Mouse (Mus musculus) left cerebral cortex, postnatal 36 days (tissue): ENCODE measurements at regions not wholly inside any gene's neighbourhood (a gene's known extent, or its start where the extent isn't known, plus 50 kb on each side); places are given as distances from the start of the nearest gene placed in this dataset.
A peak's percentile ranks its signal among the peaks of the same experiment; 100 is the strongest.

Experiments used
- DNase-seq, 2 experiments: peaks; one replicate each; pipeline ENCODE4 v3.0.0; 2021 to 2022; ENCODE audit warnings: low spot score in 2 of 2, mixed read lengths in 1 of 2
- intact Hi-C: fragments of 180-260 bp; cut with DNase I; formaldehyde crosslinking; loops from one replicate; pipeline ENCODE4 v1.15.1; 2025

- intact Hi-C loops = no loop called here
- DNase-seq = no peak
Measured at GRCm38 (mm10) chr13:47391023-47391422, 268.6 kb downstream of the Rnf144b start.

- intact Hi-C loops = no loop called here
- no peak for DNase-seq
Measured at GRCm38 (mm10) chr13:47397726-47398350, 275.4 kb downstream of the Rnf144b start.

- intact Hi-C loops = no loop called here
- no peak for DNase-seq
Measured at GRCm38 (mm10) chr13:47398976-47399375, 276.5 kb downstream of the Rnf144b start.

GRCm38 (mm10) chr13:47413261-47413660 is 290.8 kb downstream of the Rnf144b start:
- intact Hi-C loops = no loop called here
- DNase-seq = peak; percentile 17 to 25

GRCm38 (mm10) chr13:47413940-47414339 is 291.5 kb downstream of the Rnf144b start:
- intact Hi-C loops = no loop called here

GRCm38 (mm10) chr13:47429856-47430365 is 307.5 kb downstream of the Rnf144b start:
- intact Hi-C loops = no loop called here
- DNase-seq = no peak

More at GRCm38 (mm10) chr13:47413940-47414339, 291.5 kb downstream of the Rnf144b start:
- peak; percentile 12 to 19 for DNase-seq

- DNase-seq = no peak
- intact Hi-C loops = no loop called here
Measured at GRCm38 (mm10) chr13:47430409-47430808, 308.0 kb downstream of the Rnf144b start.

GRCm38 (mm10) chr13:47435631-47436030 is 313.2 kb downstream of the Rnf144b start:
- intact Hi-C loops = no loop called here
- no peak for DNase-seq

GRCm38 (mm10) chr13:47444876-47445275 is 322.4 kb downstream of the Rnf144b start:
- intact Hi-C loops = no loop called here
- DNase-seq = no peak

- intact Hi-C loops = no loop called here
Measured at GRCm38 (mm10) chr13:47452186-47452760, 329.8 kb downstream of the Rnf144b start.

GRCm38 (mm10) chr13:47462148-47462547 is 339.7 kb downstream of the Rnf144b start:
- DNase-seq = no peak
- intact Hi-C loops = no loop called here

More at GRCm38 (mm10) chr13:47452186-47452760, 329.8 kb downstream of the Rnf144b start:
- no peak for DNase-seq

- intact Hi-C loops = no loop called here
Measured at GRCm38 (mm10) chr13:47471543-47472213, 349.2 kb downstream of the Rnf144b start.

GRCm38 (mm10) chr13:47480159-47480558 is 357.7 kb downstream of the Rnf144b start:
- intact Hi-C loops = no loop called here
- no peak for DNase-seq

More at GRCm38 (mm10) chr13:47471543-47472213, 349.2 kb downstream of the Rnf144b start:
- DNase-seq = no peak

- intact Hi-C loops = no loop called here
Measured at GRCm38 (mm10) chr13:47484819-47485218, 362.4 kb downstream of the Rnf144b start.

GRCm38 (mm10) chr13:47486111-47486510 is 363.7 kb downstream of the Rnf144b start:
- DNase-seq = no peak
- intact Hi-C loops = no loop called here

More at GRCm38 (mm10) chr13:47484819-47485218, 362.4 kb downstream of the Rnf144b start:
- no peak for DNase-seq

GRCm38 (mm10) chr13:47486658-47487057 is 364.2 kb downstream of the Rnf144b start:
- no peak for DNase-seq
- intact Hi-C loops = no loop called here

- DNase-seq = no peak
- intact Hi-C loops = no loop called here
Measured at GRCm38 (mm10) chr13:47505380-47505955, 383.0 kb downstream of the Rnf144b start.

- DNase-seq = no peak
- intact Hi-C loops = no loop called here
Measured at GRCm38 (mm10) chr13:47532935-47533334, 410.5 kb downstream of the Rnf144b start.

- intact Hi-C loops = no loop called here
- no peak for DNase-seq
Measured at GRCm38 (mm10) chr13:47537156-47537555, 414.7 kb downstream of the Rnf144b start.

- intact Hi-C loops = no loop called here
- no peak for DNase-seq
Measured at GRCm38 (mm10) chr13:47549626-47550025, 427.2 kb downstream of the Rnf144b start.
